Mouse (Mus musculus) thymus, adult 2 months (tissue): Measurements from ENCODE around the gene Lrrc1.

Experiments used
- CTCF ChIP-seq: fragments of 200-500 bp; IDR thresholded peaks from 2 replicates; pipeline ENCODE4 v1.5.1; 2012; ENCODE audit warnings: mild to moderate bottlenecking, control low read depth, low read length, moderate library complexity, borderline replicate concordance; ENCODE audit not compliant: control insufficient read depth, poor library complexity, insufficient read depth; ENCODE audit errors: extremely low read depth
- POLR2A ChIP-seq: fragments of 200-500 bp; IDR thresholded peaks from 2 replicates; pipeline ENCODE4 v1.6.1; 2012; ENCODE audit warnings: mild to moderate bottlenecking, low read length, control low read depth, moderate library complexity; ENCODE audit not compliant: control insufficient read depth, poor library complexity, insufficient read depth; ENCODE audit errors: extremely low read depth

DNA sequence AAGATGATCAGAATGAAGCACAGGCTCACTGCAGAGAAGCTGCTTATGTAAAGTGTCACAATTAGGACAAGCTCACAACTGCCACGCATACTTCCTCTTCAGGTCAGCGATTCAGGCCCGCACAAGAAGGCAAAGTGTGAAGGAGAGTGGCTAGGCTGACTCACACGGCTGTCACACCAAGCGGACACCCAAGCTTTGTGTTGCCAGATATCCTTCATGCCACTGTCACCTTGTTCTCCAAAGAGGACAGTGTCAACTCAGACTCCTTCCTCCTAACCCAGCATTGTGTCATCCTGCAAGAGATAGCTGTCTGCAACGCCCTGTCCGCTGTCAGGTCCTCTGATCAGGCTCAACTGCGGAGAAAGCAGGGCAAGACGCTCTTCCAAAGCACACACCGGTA, 7.3 kb downstream of the Lrrc1 start:
- TF ChIP-seq CTCF, result no peak
- no peak for TF ChIP-seq POLR2A
